Mouse (Mus musculus) ES-E14 (cell line): ENCODE results near the gene Flrt1. TPM values are rescaled to one million over a fixed set of nuclear protein-coding genes. Genes with fewer than 3 reads are reported as not detected.
A peak's percentile ranks its signal among the peaks of the same experiment; 100 is the strongest.

Source experiments
- DNase-seq: peaks from one replicate; pipeline ENCODE4 v3.0.0-alpha.2; 2013; ENCODE audit warnings: low read depth, low spot score
- H3K27ac ChIP-seq: 2 replicates; pipeline ENCODE4 v1.5.1; 2012; ENCODE audit warnings: low read depth, mild to moderate bottlenecking, low read length, moderate library complexity, mixed read lengths; ENCODE audit not compliant: poor library complexity, insufficient read depth, severe bottlenecking
- H3K36me3 ChIP-seq: 2 replicates; pipeline ENCODE4 v1.6.1; 2012; ENCODE audit warnings: mild to moderate bottlenecking, low read length, moderate library complexity, mixed read lengths; ENCODE audit not compliant: control insufficient read depth, poor library complexity, insufficient read depth, severe bottlenecking
- H3K4me1 ChIP-seq, 2 experiments: fragments of 150-350 bp in 1 of 2; sonication (generic) in 1 of 2; 2 replicates each; pipeline ENCODE4 v1.6.1; 2012; ENCODE audit warnings: low read length in 2 of 2, mild to moderate bottlenecking in 1 of 2, mixed read lengths in 1 of 2; ENCODE audit not compliant: control insufficient read depth in 2 of 2, insufficient read depth in 2 of 2, poor library complexity in 1 of 2
- H3K4me3 ChIP-seq, 2 experiments: fragments of 150-350 bp in 1 of 2; sonication (generic) in 1 of 2; 2 replicates each; pipeline ENCODE4 v1.5.1; 2012; ENCODE audit warnings: low read length in 2 of 2, low read depth in 1 of 2, mild to moderate bottlenecking in 1 of 2, mixed read lengths in 1 of 2; ENCODE audit not compliant: insufficient read depth in 1 of 2, poor library complexity in 1 of 2, severe bottlenecking in 1 of 2
- H3K9ac ChIP-seq: 2 replicates; pipeline ENCODE4 v1.6.1; 2012; ENCODE audit warnings: low read depth, mild to moderate bottlenecking, low read length, mixed read lengths; ENCODE audit not compliant: poor library complexity, insufficient read depth, severe bottlenecking
- H3K9me3 ChIP-seq: fragments of 150-350 bp; sonication (generic); 2 replicates; pipeline ENCODE4 v1.6.1; 2012; ENCODE audit warnings: low read depth, mild to moderate bottlenecking, low read length; ENCODE audit not compliant: control insufficient read depth, insufficient read depth
- CHD2 ChIP-seq: IDR thresholded peaks from 2 replicates; pipeline ENCODE4 v1.6.1; 2014; ENCODE audit warnings: mild to moderate bottlenecking, low read depth, low read length, inconsistent platforms
- HCFC1 ChIP-seq: IDR thresholded peaks from 2 replicates; pipeline ENCODE4 v1.6.1; 2012; ENCODE audit warnings: low read length, inconsistent platforms, borderline replicate concordance; ENCODE audit not compliant: insufficient read depth
- MAFK ChIP-seq: IDR thresholded peaks from 2 replicates; pipeline ENCODE4 v1.6.1; 2014; ENCODE audit warnings: mild to moderate bottlenecking, low read depth, low read length, inconsistent platforms; ENCODE audit not compliant: insufficient read depth
- ZC3H11A ChIP-seq: IDR thresholded peaks from 2 replicates; pipeline ENCODE4 v1.6.1; 2012; ENCODE audit warnings: low read depth, mild to moderate bottlenecking, inconsistent platforms, low read length, borderline replicate concordance
- ZNF384 ChIP-seq: IDR thresholded peaks from 2 replicates; pipeline ENCODE4 v1.6.1; 2012; ENCODE audit warnings: low read depth, low read length, inconsistent platforms
- in situ Hi-C, 2 experiments: fragments of 600-800 bp; cut with MboI; formaldehyde crosslinking; loops; one replicate each; pipeline ENCODE4 v1.15.1; 2025; ENCODE audit warnings: low sequenced_read_pairs in 2 of 2, inconsistent platforms in 1 of 2; ENCODE audit not compliant: unreplicated experiment in 2 of 2
- total RNA-seq: library from RNA; depleted of rRNA; stranded (reverse); fragments of 300-350 nt; gene quantifications from 2 replicates; pipeline ENCODE4 v1.2.3, GENCODE M21; 2012

Flrt1 gene
- total RNA-seq, 1 experiment, result 0.36 TPM

- no peak for TF ChIP-seq MAFK
- no peaks in the 10 kb centered on the region for H3K36me3 ChIP-seq
- no peak overlapping the region for H3K27ac ChIP-seq
- in situ Hi-C loops, result no loop called here
- peak overlapping the region; percentile 29; the same call in 1 of the 2 replicates for H3K9ac ChIP-seq
- no peaks in the 10 kb centered on the region for H3K9me3 ChIP-seq
- no peak for DNase-seq
- H3K4me3 ChIP-seq, result peak overlapping the region; percentile 31 to 34; a peak in 2 of 4 replicates
- peaks cover 0 to 12% of the 10 kb centered on the region in 2 experiments; a peak in 1 of 4 replicates for H3K4me1 ChIP-seq
These were observed 8.0 kb upstream of the Flrt1 start for GRCm38 (mm10) chr19:7113574-7113973.

- H3K9ac ChIP-seq, result no peak overlapping the region
- no peak overlapping the region for H3K27ac ChIP-seq
- H3K4me3 ChIP-seq, result no peak overlapping the region
- peaks cover 0 to 9% of the 10 kb centered on the region in 2 experiments; a peak in 1 of 4 replicates for H3K4me1 ChIP-seq
- DNase-seq, result no peak
- in situ Hi-C loops, result no loop called here
- TF ChIP-seq ZC3H11A, result no peak
- no peak for TF ChIP-seq MAFK
- TF ChIP-seq ZNF384, result no peak
- TF ChIP-seq HCFC1, result no peak
- TF ChIP-seq CHD2, result no peak
- no peaks in the 10 kb centered on the region for H3K9me3 ChIP-seq
- H3K36me3 ChIP-seq, result no peaks in the 10 kb centered on the region
These were observed 7.1 kb upstream of the Flrt1 start for GRCm38 (mm10) chr19:7112628-7113027.

GRCm38 (mm10) chr19:7111710-7112109 lies 6.2 kb upstream of the Flrt1 start:
- no peak for DNase-seq
- TF ChIP-seq HCFC1 (no peak), CHD2 (no peak), ZC3H11A (no peak), MAFK (no peak), ZNF384 (no peak)
- Histone ChIP-seq H3K27ac (no peak overlapping the region), H3K4me3 (no peak overlapping the region), H3K9ac (no peak overlapping the region), H3K36me3 (no peaks in the 10 kb centered on the region), H3K4me1 (peaks cover 0 to 9% of the 10 kb centered on the region in 2 experiments; a peak in 1 of 4 replicates), H3K9me3 (no peaks in the 10 kb centered on the region)
- in situ Hi-C loops, result no loop called here

DNA sequence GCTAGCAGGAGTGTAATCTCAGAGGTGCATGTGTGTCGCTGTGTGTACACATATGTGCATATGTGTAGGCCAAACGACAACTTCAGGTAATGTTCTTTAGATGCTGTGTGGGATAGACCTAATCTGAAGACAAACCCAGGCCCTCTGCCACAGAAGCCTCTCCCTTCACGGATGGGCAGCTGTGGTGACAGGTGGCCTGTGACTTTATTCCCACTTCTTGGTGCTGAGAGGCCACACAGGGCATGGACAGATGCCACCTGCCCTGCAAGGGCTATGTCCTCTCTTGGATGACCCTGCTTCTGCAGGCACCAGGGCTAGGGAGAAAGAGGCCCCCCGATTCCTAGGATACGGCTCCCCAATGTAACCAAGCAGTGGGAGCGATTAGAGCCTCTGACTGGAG lies 5.8 kb upstream of the Flrt1 start:
- TF ChIP-seq HCFC1, result no peak
- TF ChIP-seq ZNF384, result no peak
- no peak for TF ChIP-seq CHD2
- no peak for TF ChIP-seq ZC3H11A
- TF ChIP-seq MAFK, result no peak
- H3K4me3 ChIP-seq, result no peak overlapping the region
- no peak overlapping the region for H3K27ac ChIP-seq
- H3K9me3 ChIP-seq, result no peaks in the 10 kb centered on the region
- no peaks in the 10 kb centered on the region for H3K36me3 ChIP-seq
- H3K4me1 ChIP-seq, result peaks cover 0 to 9% of the 10 kb centered on the region in 2 experiments; a peak in 1 of 4 replicates
- in situ Hi-C loops, result no loop called here
- H3K9ac ChIP-seq, result no peak overlapping the region
- DNase-seq, result no peak

- H3K4me3 ChIP-seq, result no peak overlapping the region
These were observed 5.3 kb upstream of the Flrt1 start for GRCm38 (mm10) chr19:7110875-7111274.

More at GRCm38 (mm10) chr19:7110875-7111274, 5.3 kb upstream of the Flrt1 start:
- Histone ChIP-seq H3K36me3 (no peaks in the 10 kb centered on the region), H3K9ac (no peak overlapping the region), H3K27ac (no peak overlapping the region), H3K9me3 (no peaks in the 10 kb centered on the region), H3K4me1 (peaks cover 0 to 9% of the 10 kb centered on the region in 2 experiments; a peak in 1 of 4 replicates)
- DNase-seq, result no peak
- in situ Hi-C loops, result no loop called here
- TF ChIP-seq ZNF384 (no peak), ZC3H11A (no peak), CHD2 (no peak), MAFK (no peak), HCFC1 (no peak)
